Mouse (Mus musculus) liver, embryonic 14.5 days (tissue): ENCODE measurements around the gene Naif1. TPM values are rescaled to one million over a fixed set of nuclear protein-coding genes. Genes with fewer than 3 reads are reported as not detected.

Experiments used
- ATAC-seq: fragments of 200-750 bp; cut with Nextera tagmentation; 2 replicates; pipeline ENCODE4 v1.8.0; 2017; ENCODE audit warnings: moderate number of reproducible peaks, mild to moderate bottlenecking, moderate library complexity; ENCODE audit not compliant: insufficient read depth
- DNase-seq, 3 experiments: peaks; one replicate each; pipeline ENCODE4 v3.0.0-alpha.2; 2012 to 2013; ENCODE audit warnings: low read depth in 3 of 3, low spot score in 3 of 3
- H3K27ac ChIP-seq: fragments of 300-500 bp; sonication (generic); 2 replicates; pipeline ENCODE4 v1.5.1; 2014; ENCODE audit warnings: moderate library complexity, mild to moderate bottlenecking, control low read depth, inconsistent platforms
- H3K27me3 ChIP-seq: fragments of 300-500 bp; sonication (generic); 2 replicates; pipeline ENCODE4 v1.6.1; 2014; ENCODE audit warnings: mild to moderate bottlenecking, low read length, moderate library complexity; ENCODE audit not compliant: control insufficient read depth, insufficient read depth
- H3K36me3 ChIP-seq: fragments of 300-500 bp; sonication (generic); replicated peaks from 2 replicates; pipeline ENCODE4 v1.6.1; 2014; ENCODE audit warnings: low read depth; ENCODE audit not compliant: control insufficient read depth, insufficient read depth
- H3K4me1 ChIP-seq, 2 experiments: fragments of 200-500 bp in 1 of 2; fragments of 300-500 bp in 1 of 2; sonication (generic) in 1 of 2; replicated peaks; 2 replicates each; pipeline ENCODE4 v1.6.1; 2012 to 2014; ENCODE audit warnings: antibody characterized with exemption in 1 of 2, inconsistent platforms in 1 of 2, low read length in 1 of 2; ENCODE audit not compliant: control insufficient read depth in 2 of 2, insufficient read depth in 2 of 2
- H3K4me2 ChIP-seq: fragments of 300-500 bp; sonication (generic); 2 replicates; pipeline ENCODE4 v1.6.1; 2014; ENCODE audit warnings: low read depth, mild to moderate bottlenecking, control low read depth, moderate library complexity
- H3K4me3 ChIP-seq, 2 experiments: fragments of 200-500 bp in 1 of 2; fragments of 300-500 bp in 1 of 2; sonication (generic) in 1 of 2; 2 replicates each; pipeline ENCODE4 v1.5.1; 2012 to 2014; ENCODE audit warnings: low read depth in 2 of 2, low read length in 2 of 2, mild to moderate bottlenecking in 2 of 2, control low read depth in 1 of 2, inconsistent platforms in 1 of 2, moderate library complexity in 1 of 2; ENCODE audit not compliant: insufficient read depth in 1 of 2
- H3K9ac ChIP-seq: fragments of 300-500 bp; sonication (generic); replicated peaks from 2 replicates; pipeline ENCODE4 v1.6.1; 2014; ENCODE audit warnings: mild to moderate bottlenecking, control low read depth, moderate library complexity
- H3K9me3 ChIP-seq: fragments of 300-500 bp; sonication (generic); 2 replicates; pipeline ENCODE4 v1.6.1; 2016; ENCODE audit warnings: low read length, mixed read lengths; ENCODE audit not compliant: control insufficient read depth
- CTCF ChIP-seq: IDR thresholded peaks from 2 replicates; pipeline ENCODE4 v1.5.1; 2016; ENCODE audit warnings: antibody characterized with exemption, low read depth, control low read depth
- EP300 ChIP-seq: IDR thresholded peaks from 2 replicates; pipeline ENCODE4 v1.6.1; 2016; ENCODE audit warnings: antibody characterized with exemption, low read depth
- whole genome bisulfite sequencing: fragments of 180-500 bp; shearing (Covaris S2); extraction: QIAGEN DNeasy Blood & Tissue Kit; methylation state at CpG from one replicate; pipeline ENCODE4 v1.1.7; 2014; ENCODE audit not compliant: insufficient replicate concordance; 5-methylcytosine and 5-hydroxymethylcytosine counted together
- polyA plus RNA-seq, 2 experiments: library from polyadenylated mRNA; depleted of rRNA in 1 of 2; stranded (reverse) in 1 of 2; unstranded in 1 of 2; fragments of >200 nt; fragmentation: Nextera tagmentation in 1 of 2; extraction: Ambion mirVana in 1 of 2; gene quantifications; 2 replicates each; pipeline versions ENCODE4 v1.2.1 to v1.2.3; 2012 to 2014

The Naif1 gene
- polyA plus RNA-seq, 2 experiments: 1.4 to 1.6 TPM

DNA sequence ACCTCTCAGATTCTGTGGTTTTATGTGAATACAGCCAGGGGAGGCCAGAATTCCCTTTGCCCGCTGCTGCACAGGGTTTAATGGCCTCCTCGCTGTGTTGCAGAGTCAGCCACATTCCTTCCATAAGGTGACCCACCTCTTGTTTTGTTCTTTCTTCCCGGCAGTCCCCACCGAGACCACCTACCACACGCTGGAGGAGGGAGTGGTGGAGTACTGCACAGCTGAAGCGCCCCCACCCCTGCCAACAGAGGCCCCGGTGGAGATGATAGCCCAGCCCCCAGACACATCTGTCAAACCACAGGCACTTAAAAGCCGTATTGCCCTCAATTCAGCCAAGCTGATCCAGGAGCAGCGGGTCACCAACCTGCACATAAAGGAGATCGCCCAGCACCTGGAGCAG is 4.4 kb downstream of the Naif1 start:
- Histone ChIP-seq H3K36me3 (no peaks in the 10 kb centered on the region), H3K9ac (no peak overlapping the region), H3K27me3 (no peaks in the 10 kb centered on the region), H3K4me2 (no peak overlapping the region), H3K4me3 (no peak overlapping the region), H3K9me3 (no peaks in the 10 kb centered on the region), H3K4me1 (peaks cover 18 to 26% of the 10 kb centered on the region in 2 experiments), H3K27ac (no peak overlapping the region)
- WGBS: 76% methylated on average over 10 of the region's 10 CpGs
- DNase-seq: no peak
- ATAC-seq: no peak
- TF ChIP-seq CTCF: no peak
- no peak for TF ChIP-seq EP300

DNA sequence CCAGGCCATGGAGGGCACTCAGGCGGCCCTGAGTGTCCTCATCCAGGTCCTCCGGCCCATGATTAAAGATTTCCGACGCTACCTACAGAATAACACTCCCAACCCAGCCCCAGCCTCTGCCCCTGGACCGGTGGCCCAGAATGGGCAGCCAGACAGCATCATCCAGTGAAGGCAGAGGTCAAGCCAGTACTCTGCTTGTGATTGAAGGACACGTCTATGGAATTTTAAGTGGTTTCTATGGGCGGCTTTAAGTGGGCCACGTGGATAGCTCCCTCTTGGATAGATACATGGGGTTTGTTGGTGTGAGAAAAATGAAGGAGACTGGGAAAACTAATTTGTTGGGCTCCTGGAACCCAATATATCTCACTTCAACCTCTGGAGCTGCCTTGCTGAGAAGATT is 4.8 kb downstream of the Naif1 start:
- Histone ChIP-seq H3K27ac (no peak overlapping the region), H3K36me3 (no peaks in the 10 kb centered on the region), H3K4me1 (peaks cover 14 to 21% of the 10 kb centered on the region in 2 experiments), H3K9me3 (no peaks in the 10 kb centered on the region), H3K4me3 (no peak overlapping the region), H3K9ac (no peak overlapping the region), H3K27me3 (no peaks in the 10 kb centered on the region), H3K4me2 (no peak overlapping the region)
- ATAC-seq (no peak), DNase-seq (no peak)
- no peak for TF ChIP-seq CTCF
- 83% methylated on average over 8 of the region's 8 CpGs for WGBS

DNA sequence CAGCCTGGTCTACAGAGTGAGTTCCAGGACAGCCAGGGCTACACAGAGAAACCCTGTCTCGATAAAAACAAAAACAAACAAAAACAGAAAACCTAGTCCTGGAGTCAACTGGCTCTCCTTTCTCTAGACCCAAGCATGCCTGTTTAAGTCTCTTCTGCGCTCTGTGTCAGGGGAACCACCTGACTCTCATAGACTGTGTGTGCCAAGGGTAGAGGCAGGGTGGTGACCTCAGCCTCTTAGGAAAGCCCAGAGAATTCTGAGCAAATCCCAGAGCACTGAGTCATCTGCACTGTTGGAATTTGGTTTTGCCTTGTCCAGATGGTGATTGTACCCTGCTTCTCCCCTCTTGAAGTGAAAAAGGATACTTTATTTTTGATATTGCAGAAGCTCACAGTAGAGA is 8.0 kb downstream of the Naif1 start:
- H3K27me3 ChIP-seq: no peaks in the 10 kb centered on the region
- DNase-seq (no peak), ATAC-seq (no peak)
- no peak overlapping the region for H3K4me2 ChIP-seq
- no peak overlapping the region for H3K27ac ChIP-seq
- H3K4me3 ChIP-seq: no peak overlapping the region
- no peak for TF ChIP-seq EP300
- no peak for TF ChIP-seq CTCF
- H3K9me3 ChIP-seq: no peaks in the 10 kb centered on the region
- 54% methylated on average over 2 of the region's 2 CpGs for WGBS
- no peak overlapping the region for H3K9ac ChIP-seq
- H3K4me1 ChIP-seq: peaks cover 0 to 6% of the 10 kb centered on the region in 2 experiments; a peak in 2 of 4 replicates
- H3K36me3 ChIP-seq: no peaks in the 10 kb centered on the region

- H3K9ac ChIP-seq: no peak overlapping the region
- TF ChIP-seq CTCF (no peak), EP300 (no peak)
- no peaks in the 10 kb centered on the region for H3K9me3 ChIP-seq
- H3K36me3 ChIP-seq: no peaks in the 10 kb centered on the region
- ATAC-seq: no peak
- WGBS: 85% methylated on average over 2 of the region's 2 CpGs
- no peak for DNase-seq
- H3K4me1 ChIP-seq: peaks cover 0 to 10% of the 10 kb centered on the region in 2 experiments; a peak in 2 of 4 replicates
- no peak overlapping the region for H3K4me3 ChIP-seq
- H3K27me3 ChIP-seq: no peaks in the 10 kb centered on the region
- no peak overlapping the region for H3K27ac ChIP-seq
- no peak overlapping the region for H3K4me2 ChIP-seq
These were observed 9.4 kb downstream of the Naif1 start for GRCm38 (mm10) chr2:32459657-32460056.

DNA sequence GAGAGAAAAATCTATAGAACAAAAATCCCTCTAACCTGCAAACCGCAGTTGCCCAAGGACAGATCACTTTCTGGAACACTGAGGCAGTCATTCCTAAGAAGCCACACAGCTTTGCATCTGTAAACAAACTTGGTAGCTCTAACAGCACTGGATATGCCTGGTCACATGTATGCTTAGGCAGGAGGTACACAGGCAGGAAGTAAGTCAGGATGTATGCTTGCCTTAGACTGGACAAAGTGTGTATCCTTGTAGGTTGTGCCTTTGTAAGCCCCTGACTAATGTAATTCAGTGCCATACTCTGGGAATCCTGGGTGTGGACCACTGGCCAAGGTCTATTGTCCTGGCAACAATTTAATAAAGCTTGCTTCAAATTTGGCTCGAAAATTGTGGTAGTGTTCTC is 13.5 kb downstream of the Naif1 start:
- peaks cover 0 to 16% of the 10 kb centered on the region in 2 experiments; a peak in 2 of 4 replicates for H3K4me1 ChIP-seq
- H3K9ac ChIP-seq: no peak overlapping the region
- H3K4me2 ChIP-seq: no peak overlapping the region
- WGBS: 72% methylated on average over 2 of the region's 2 CpGs
- ATAC-seq (no peak), DNase-seq (no peak)
- H3K27ac ChIP-seq: no peak overlapping the region
- no peaks in the 10 kb centered on the region for H3K27me3 ChIP-seq
- TF ChIP-seq EP300 (no peak), CTCF (no peak)
- H3K9me3 ChIP-seq: no peaks in the 10 kb centered on the region
- no peaks in the 10 kb centered on the region for H3K36me3 ChIP-seq
- no peak overlapping the region for H3K4me3 ChIP-seq
